Mouse (Mus musculus): ENCODE data around the gene Npcd. TPM values are rescaled to one million over a fixed set of nuclear protein-coding genes. Genes with fewer than 3 reads are reported as not detected.

The Npcd gene
- not detected in 2 replicates for total RNA-seq (2017)

DNA sequence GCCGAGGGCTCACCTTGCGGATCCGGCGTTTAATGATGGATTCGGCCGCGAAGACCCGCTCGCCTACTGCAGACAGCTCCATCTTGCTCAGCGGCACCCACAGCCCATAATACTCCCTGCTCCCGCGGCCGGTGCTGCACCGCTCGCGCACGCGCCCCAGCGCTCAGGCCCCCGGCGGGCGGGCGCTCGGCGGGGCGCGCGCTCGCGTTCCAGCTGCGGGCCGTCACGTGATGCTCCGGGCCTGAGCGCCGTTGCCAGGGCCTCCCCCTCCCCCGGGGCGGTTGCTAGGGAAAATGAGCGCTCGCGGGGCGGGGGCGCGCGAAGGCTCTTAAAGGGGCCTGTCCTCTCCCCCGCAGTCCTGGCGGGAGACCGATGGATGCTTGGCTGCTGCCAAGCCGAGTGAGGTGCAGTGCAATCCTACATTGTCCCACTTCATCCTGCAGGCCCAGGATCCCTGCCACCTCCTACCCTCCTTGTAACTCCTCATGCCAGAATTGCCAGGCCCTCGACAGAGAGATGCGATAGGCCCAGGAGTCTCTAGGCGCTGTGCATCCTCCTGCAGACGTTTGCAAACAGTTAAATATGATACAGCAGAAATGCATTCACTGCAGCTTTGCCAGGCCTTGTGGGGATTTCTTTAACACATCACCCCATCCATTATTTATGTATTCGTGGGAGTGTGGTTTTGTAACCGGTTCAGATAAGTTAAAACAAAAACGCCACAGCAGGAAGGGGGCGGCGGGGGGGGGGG is at the start of gene Npcd, which contains the start of gene Cbx6:
Gene Npcd, minus strand, starts transcription at position 108 of the 751 bp plus-strand sequence.
Gene Cbx6, minus strand, starts transcription at position 559 of the 751 bp plus-strand sequence.
- ATAC-seq (replicated peaks in 1 of 2; ENCODE audit: insufficient read depth in 1 of 2, low FRiP score in 2 of 2, low TSS enrichment in 1 of 2, low read depth in 1 of 2, poor library complexity in 2 of 2, severe bottlenecking in 2 of 2), result peak; percentile 70 to 72

DNA sequence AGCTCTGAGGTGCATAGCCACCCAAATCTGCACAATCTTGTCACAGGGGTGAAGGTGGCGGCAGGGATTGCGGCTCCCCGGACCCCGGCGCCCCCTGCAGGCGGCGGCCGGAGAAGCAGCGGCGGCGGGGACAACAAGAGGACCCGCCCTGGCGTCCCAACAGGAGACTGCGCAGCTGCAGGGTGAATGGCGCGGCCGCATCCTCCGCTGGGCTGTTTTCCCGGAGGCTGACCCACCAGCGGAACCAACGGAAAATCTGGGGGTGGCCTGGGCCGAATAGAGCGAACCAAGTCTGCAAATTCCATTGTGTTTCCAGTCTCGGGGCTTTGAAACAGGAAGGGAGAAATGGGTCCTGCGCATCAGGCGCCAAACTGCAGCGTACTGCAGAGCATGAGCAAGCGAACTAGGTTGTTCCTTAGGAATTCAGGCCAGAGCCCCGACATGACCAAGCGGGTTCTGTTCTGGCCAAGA is 49.4 kb upstream of the Npcd start:
- peak; percentile 79 to 81 for ATAC-seq (replicated peaks in 1 of 2; ENCODE audit: insufficient read depth in 1 of 2, low FRiP score in 2 of 2, low TSS enrichment in 1 of 2, low read depth in 1 of 2, poor library complexity in 2 of 2, severe bottlenecking in 2 of 2)

- ATAC-seq (replicated peaks in 1 of 2; ENCODE audit: insufficient read depth in 1 of 2, low FRiP score in 2 of 2, low TSS enrichment in 1 of 2, low read depth in 1 of 2, poor library complexity in 2 of 2, severe bottlenecking in 2 of 2), result no peak
These were observed 48.7 kb upstream of the Npcd start for GRCm38 (mm10) chr15:79882623-79883267.

- ATAC-seq (replicated peaks in 1 of 2; ENCODE audit: insufficient read depth in 1 of 2, low FRiP score in 2 of 2, low TSS enrichment in 1 of 2, low read depth in 1 of 2, poor library complexity in 2 of 2, severe bottlenecking in 2 of 2), result no peak
These were observed 46.4 kb upstream of the Npcd start for GRCm38 (mm10) chr15:79880477-79880876.

DNA sequence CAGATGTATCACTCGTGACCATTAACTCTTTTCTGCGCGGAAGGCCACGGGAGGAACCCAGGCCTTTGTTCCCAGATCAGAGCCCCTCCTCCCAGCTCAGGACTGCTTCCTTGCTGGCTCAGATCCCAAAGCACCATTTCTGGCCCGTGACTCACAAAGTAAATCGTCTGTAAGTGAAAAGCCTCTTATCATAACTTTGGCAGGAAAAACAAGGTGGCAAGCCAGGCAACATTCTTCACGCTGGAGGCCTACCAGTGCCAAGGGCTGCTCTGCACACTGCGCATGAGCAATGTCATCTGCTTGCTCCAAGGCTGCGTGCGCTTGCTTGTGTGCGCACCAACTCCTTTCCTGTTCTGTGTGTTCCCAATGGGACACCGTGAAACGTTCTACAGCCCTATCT is 45.3 kb upstream of the Npcd start:
- ATAC-seq (replicated peaks in 1 of 2; ENCODE audit: insufficient read depth in 1 of 2, low FRiP score in 2 of 2, low TSS enrichment in 1 of 2, low read depth in 1 of 2, poor library complexity in 2 of 2, severe bottlenecking in 2 of 2), result peak; percentile 50 to 60; a peak in 3 of 4 replicates

DNA sequence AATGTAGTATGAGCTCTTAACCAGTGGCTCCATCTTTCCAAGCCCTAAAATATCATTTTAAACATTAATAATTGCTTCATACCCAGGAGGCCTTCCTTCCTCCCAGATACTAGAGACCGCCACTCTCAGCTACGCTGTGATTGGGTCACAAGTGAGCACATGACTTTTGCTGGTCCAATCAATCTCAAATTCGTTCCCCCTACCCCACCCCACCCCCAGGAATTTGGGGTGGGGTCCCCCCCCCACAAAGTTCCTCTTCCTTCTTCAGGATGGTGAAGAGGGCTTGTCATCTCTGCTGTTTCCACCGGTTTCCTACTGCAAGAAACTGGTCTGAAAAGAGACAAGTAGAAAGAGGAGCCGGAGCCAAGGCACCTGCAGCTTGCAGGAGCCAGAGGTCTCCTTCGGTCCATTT is 44.7 kb upstream of the Npcd start:
- ATAC-seq (replicated peaks in 1 of 2; ENCODE audit: insufficient read depth in 1 of 2, low FRiP score in 2 of 2, low TSS enrichment in 1 of 2, low read depth in 1 of 2, poor library complexity in 2 of 2, severe bottlenecking in 2 of 2), result no peak

- ATAC-seq (replicated peaks in 1 of 2; ENCODE audit: insufficient read depth in 1 of 2, low FRiP score in 2 of 2, low TSS enrichment in 1 of 2, low read depth in 1 of 2, poor library complexity in 2 of 2, severe bottlenecking in 2 of 2), result no peak
These were observed 41.4 kb upstream of the Npcd start for GRCm38 (mm10) chr15:79875261-79875995.

DNA sequence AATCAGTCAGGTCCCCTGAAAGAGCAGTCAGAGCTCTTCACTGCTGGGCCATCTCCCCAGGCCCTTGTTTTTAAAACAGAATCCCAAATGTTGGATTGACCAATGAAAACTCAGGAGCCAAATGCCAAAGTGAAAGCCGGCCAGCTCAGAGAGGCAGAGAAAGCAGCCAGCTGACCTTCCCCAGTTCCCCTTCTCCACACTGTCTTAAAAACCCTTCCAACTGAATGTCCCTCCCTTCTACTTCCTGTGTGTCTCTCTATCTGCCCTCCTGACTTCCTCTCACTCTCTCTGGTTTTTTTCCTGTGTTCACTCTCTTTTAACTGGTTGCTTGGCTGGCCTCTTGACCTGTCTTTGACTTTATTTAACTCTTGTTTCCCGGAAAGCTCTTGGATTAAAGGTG is 40.0 kb upstream of the Npcd start:
- ATAC-seq (replicated peaks in 1 of 2; ENCODE audit: insufficient read depth in 1 of 2, low FRiP score in 2 of 2, low TSS enrichment in 1 of 2, low read depth in 1 of 2, poor library complexity in 2 of 2, severe bottlenecking in 2 of 2), result no peak

DNA sequence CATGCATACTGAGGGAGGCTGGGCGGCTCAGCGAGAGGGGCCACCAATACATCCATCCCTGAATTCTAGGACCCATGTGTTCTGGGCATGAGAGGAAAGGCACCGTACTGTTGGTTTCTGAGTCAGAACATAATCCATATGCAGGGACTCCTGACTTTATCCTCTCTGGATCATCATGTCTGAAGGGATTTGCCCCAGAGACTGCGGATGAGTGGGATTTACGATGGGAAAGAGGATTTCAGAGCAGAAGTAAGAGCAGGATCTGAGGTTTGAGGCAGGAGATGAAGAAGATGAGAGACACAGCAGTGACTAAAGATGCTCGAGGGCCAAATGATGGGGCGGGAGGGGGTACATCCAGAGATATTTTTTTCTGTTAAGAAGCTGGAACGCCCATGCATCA is 39.5 kb upstream of the Npcd start:
- no peak for ATAC-seq (replicated peaks in 1 of 2; ENCODE audit: insufficient read depth in 1 of 2, low FRiP score in 2 of 2, low TSS enrichment in 1 of 2, low read depth in 1 of 2, poor library complexity in 2 of 2, severe bottlenecking in 2 of 2)

DNA sequence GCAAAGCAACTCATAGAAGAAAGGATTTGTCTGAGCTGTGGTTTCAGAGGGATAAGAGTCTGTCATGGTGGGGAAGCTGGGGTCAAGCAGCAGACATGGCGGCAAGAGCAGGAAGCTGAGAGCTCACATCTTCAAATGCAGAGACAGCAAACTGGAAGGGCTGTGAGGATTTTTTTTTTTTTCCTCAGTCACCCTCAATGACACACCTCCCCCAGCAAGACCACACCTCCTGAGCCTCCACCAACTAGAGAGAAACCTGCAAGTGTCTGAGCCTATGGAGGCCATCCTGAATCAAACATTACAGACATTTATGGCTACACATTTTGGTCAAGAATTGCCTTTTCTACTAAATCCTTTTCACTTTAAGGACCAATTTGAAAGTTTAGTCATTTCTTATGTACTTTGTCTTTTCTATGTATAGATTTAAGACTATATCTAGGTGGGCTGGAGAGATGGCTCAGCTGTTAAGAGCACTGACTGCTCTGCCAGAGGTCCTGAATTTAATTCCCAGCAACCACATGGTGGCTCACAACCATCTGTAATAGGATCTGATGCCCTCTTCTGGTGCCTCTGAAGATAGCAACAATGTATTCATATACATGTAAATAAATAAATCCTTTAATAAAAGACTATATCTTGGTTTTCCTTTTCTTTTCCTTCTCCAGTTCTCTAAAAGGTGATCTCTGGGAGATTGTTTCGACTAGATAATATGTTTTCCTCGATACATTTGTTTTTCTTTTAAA is 33.4 kb upstream of the Npcd start:
- ATAC-seq (replicated peaks in 1 of 2; ENCODE audit: insufficient read depth in 1 of 2, low FRiP score in 2 of 2, low TSS enrichment in 1 of 2, low read depth in 1 of 2, poor library complexity in 2 of 2, severe bottlenecking in 2 of 2), result no peak

GRCm38 (mm10) chr15:79859821-79860220 is 25.8 kb upstream of the Npcd start:
- no peak for ATAC-seq (replicated peaks in 1 of 2; ENCODE audit: insufficient read depth in 1 of 2, low FRiP score in 2 of 2, low TSS enrichment in 1 of 2, low read depth in 1 of 2, poor library complexity in 2 of 2, severe bottlenecking in 2 of 2)

DNA sequence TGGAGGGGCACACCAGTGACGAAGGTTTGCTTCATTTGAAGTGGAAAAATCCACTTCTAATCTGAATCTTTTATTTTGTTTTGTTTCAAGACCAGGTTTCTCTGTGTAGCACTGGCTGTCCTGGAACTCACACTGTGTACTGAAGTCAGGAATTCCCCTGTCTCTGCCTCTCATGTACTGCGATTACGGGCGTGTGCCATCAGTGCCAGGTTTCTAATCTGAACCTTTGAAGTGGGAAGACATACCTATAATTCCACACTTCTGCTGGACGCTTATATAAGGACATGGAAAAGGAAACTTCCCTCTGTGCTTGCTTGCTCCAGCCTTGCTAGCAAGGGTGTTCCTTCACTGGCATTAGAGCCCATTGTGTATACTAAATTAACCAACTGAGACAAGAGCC is 24.9 kb upstream of the Npcd start:
- ATAC-seq (replicated peaks in 1 of 2; ENCODE audit: insufficient read depth in 1 of 2, low FRiP score in 2 of 2, low TSS enrichment in 1 of 2, low read depth in 1 of 2, poor library complexity in 2 of 2, severe bottlenecking in 2 of 2), result no peak

- no peak for ATAC-seq (replicated peaks in 1 of 2; ENCODE audit: insufficient read depth in 1 of 2, low FRiP score in 2 of 2, low TSS enrichment in 1 of 2, low read depth in 1 of 2, poor library complexity in 2 of 2, severe bottlenecking in 2 of 2)
These were observed 16.1 kb upstream of the Npcd start for GRCm38 (mm10) chr15:79850143-79850542.

GRCm38 (mm10) chr15:79847100-79847499 is 13.1 kb upstream of the Npcd start:
- no peak for ATAC-seq (replicated peaks in 1 of 2; ENCODE audit: insufficient read depth in 1 of 2, low FRiP score in 2 of 2, low TSS enrichment in 1 of 2, low read depth in 1 of 2, poor library complexity in 2 of 2, severe bottlenecking in 2 of 2)

DNA sequence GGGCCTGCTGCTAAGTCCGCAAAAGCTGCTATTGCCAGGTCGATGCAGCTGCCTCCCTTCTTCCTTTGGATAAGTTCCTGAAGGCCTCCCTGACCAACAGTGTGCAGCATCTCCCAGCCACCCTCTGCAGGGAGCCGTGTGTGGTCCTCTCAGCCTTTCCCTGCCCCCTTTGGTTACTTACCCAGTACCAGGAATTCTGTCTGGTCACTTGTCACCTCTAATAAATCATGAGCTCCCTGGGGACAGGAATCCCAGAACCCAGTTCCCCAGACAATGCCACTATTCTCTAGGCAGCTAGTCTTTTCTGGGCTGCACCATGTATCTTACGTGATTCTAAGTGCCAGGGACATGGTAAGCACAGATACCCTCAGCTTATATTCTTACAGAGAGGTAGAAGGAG is 11.9 kb upstream of the Npcd start:
- ATAC-seq (replicated peaks in 1 of 2; ENCODE audit: insufficient read depth in 1 of 2, low FRiP score in 2 of 2, low TSS enrichment in 1 of 2, low read depth in 1 of 2, poor library complexity in 2 of 2, severe bottlenecking in 2 of 2), result no peak

GRCm38 (mm10) chr15:79842985-79843384 is 8.9 kb upstream of the Npcd start:
- ATAC-seq (replicated peaks in 1 of 2; ENCODE audit: insufficient read depth in 1 of 2, low FRiP score in 2 of 2, low TSS enrichment in 1 of 2, low read depth in 1 of 2, poor library complexity in 2 of 2, severe bottlenecking in 2 of 2), result no peak

DNA sequence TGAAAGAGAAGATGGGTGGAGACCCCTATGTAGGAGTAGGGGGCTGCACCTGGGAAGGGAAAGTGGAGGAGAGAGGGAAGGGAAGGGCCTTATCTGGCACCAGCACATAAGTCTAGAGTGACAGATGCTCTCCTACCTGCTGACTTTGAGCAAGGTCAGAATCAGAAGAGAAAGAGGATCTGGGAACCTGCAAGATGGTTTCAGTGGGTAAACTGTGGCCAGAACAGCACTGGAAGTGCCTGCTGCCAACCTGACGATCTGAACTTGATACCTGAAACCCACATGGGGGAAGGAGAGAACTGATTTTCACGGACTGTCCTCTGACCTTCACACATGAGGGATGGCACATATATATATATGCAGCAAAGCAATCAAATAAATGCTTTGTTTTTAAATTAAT is 6.2 kb upstream of the Npcd start:
- ATAC-seq (replicated peaks in 1 of 2; ENCODE audit: insufficient read depth in 1 of 2, low FRiP score in 2 of 2, low TSS enrichment in 1 of 2, low read depth in 1 of 2, poor library complexity in 2 of 2, severe bottlenecking in 2 of 2), result no peak

Measured in hematopoietic stem cell, adult 5-6 weeks (primary cell).